Mouse (Mus musculus) lung, postnatal 4 days (tissue): ENCODE measurements around the gene Ptprg.
"Not testable (repeated sequence)": the region's sequence is repeated elsewhere in the genome, so short reads cannot be mapped to it uniquely, and the experiment has no call there.

Experiments
- DNase-seq, 2 experiments: peaks; one replicate each; pipeline ENCODE4 v3.0.0; 2021

Ptprg gene

DNA sequence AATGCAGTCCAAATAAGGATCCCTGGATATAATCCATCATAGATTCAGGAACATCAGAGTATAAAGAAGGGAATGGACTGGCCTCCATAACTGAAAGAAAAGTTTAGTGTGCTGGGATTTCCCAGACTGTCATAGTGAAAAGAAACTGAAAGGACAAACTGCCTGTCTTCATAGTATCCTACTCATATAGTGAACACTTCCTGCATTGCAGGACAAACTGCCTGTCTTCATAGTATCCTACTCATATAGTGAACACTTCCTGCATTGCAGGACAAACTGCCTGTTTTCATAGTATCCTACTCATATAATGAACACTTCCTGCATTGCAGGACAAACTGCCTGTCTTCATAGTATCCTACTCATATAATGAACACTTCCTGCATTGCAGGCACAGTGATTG, 736.4 kb downstream of the Ptprg start:
- DNase-seq, result not testable (repeated sequence)
